Mouse (Mus musculus) A20 (cell line): ENCODE results near the gene Bmper.

ENCODE experiments used
- DNase-seq: peaks from one replicate; pipeline ENCODE4 v3.0.0-alpha.2; 2011; ENCODE audit warnings: low read depth, low spot score

The Bmper gene

GRCm38 (mm10) chr9:23364047-23364446 is 141.2 kb downstream of the Bmper start:
- no peak for DNase-seq

- no peak for DNase-seq
Observed at GRCm38 (mm10) chr9:23368124-23368523, 145.2 kb downstream of the Bmper start.

GRCm38 (mm10) chr9:23374789-23375460 is 152.0 kb downstream of the Bmper start:
- no peak for DNase-seq

- DNase-seq, result no peak
Observed at GRCm38 (mm10) chr9:23377831-23378730, 155.2 kb downstream of the Bmper start.

GRCm38 (mm10) chr9:23378731-23379170 is 155.9 kb downstream of the Bmper start:
- peak; percentile 2 for DNase-seq

GRCm38 (mm10) chr9:23380171-23380835 is 157.4 kb downstream of the Bmper start:
- DNase-seq, result no peak

GRCm38 (mm10) chr9:23383291-23383690 is 160.4 kb downstream of the Bmper start:
- no peak for DNase-seq

GRCm38 (mm10) chr9:23383837-23384236 is 161.0 kb downstream of the Bmper start:
- DNase-seq, result no peak

- DNase-seq, result no peak
Observed at GRCm38 (mm10) chr9:23384880-23385279, 162.0 kb downstream of the Bmper start.

- no peak for DNase-seq
Observed at GRCm38 (mm10) chr9:23386201-23386600, 163.3 kb downstream of the Bmper start.

GRCm38 (mm10) chr9:23390118-23390517 is 167.2 kb downstream of the Bmper start:
- DNase-seq, result no peak

- no peak for DNase-seq
Observed at GRCm38 (mm10) chr9:23394652-23395317, 171.9 kb downstream of the Bmper start.

GRCm38 (mm10) chr9:23396186-23396585 is 173.3 kb downstream of the Bmper start:
- no peak for DNase-seq

GRCm38 (mm10) chr9:23397876-23398275 is 175.0 kb downstream of the Bmper start:
- DNase-seq, result no peak

GRCm38 (mm10) chr9:23399638-23400284 is 176.9 kb downstream of the Bmper start:
- no peak for DNase-seq

GRCm38 (mm10) chr9:23407416-23407815 is 184.5 kb downstream of the Bmper start:
- DNase-seq, result no peak

GRCm38 (mm10) chr9:23407935-23408781 is 185.3 kb downstream of the Bmper start:
- DNase-seq, result no peak

GRCm38 (mm10) chr9:23410567-23410966 is 187.7 kb downstream of the Bmper start:
- no peak for DNase-seq

GRCm38 (mm10) chr9:23412956-23413355 is 190.1 kb downstream of the Bmper start:
- DNase-seq, result no peak

GRCm38 (mm10) chr9:23419107-23419506 is 196.2 kb downstream of the Bmper start:
- no peak for DNase-seq
